Mouse (Mus musculus) embryonic facial prominence, embryonic 14.5 days (tissue): ENCODE data around the gene Asf1b. TPM values are rescaled to one million over a fixed set of nuclear protein-coding genes. Genes with fewer than 3 reads are reported as not detected.

Source experiments
- ATAC-seq: fragments of 200-750 bp; cut with Nextera tagmentation; 2 replicates; pipeline ENCODE4 v1.8.0; 2017; ENCODE audit warnings: low read depth, moderate number of reproducible peaks, moderate TSS enrichment
- DNase-seq: peaks from one replicate; pipeline ENCODE4 v3.0.0-alpha.2; 2015; ENCODE audit warnings: low spot score
- H3K27ac ChIP-seq: fragments of 300-500 bp; sonication (generic); replicated peaks from 2 replicates; pipeline ENCODE4 v1.5.1; 2014; ENCODE audit warnings: low read depth, mild to moderate bottlenecking, low read length, moderate library complexity
- H3K27me3 ChIP-seq: fragments of 300-500 bp; sonication (generic); replicated peaks from 2 replicates; pipeline ENCODE4 v1.6.1; 2014; ENCODE audit warnings: low read length; ENCODE audit not compliant: control insufficient read depth, insufficient read depth
- H3K36me3 ChIP-seq: fragments of 300-500 bp; sonication (generic); 2 replicates; pipeline ENCODE4 v1.6.1; 2014; ENCODE audit warnings: low read length, mixed read lengths; ENCODE audit not compliant: control insufficient read depth, insufficient read depth
- H3K4me1 ChIP-seq: fragments of 300-500 bp; sonication (generic); 2 replicates; pipeline ENCODE4 v1.6.1; 2014; ENCODE audit warnings: antibody characterized with exemption, low read length; ENCODE audit not compliant: control insufficient read depth, insufficient read depth
- H3K4me2 ChIP-seq: fragments of 300-500 bp; sonication (generic); 2 replicates; pipeline ENCODE4 v1.6.1; 2014; ENCODE audit warnings: low read depth, mild to moderate bottlenecking, low read length, moderate library complexity, mixed read lengths
- H3K4me3 ChIP-seq: fragments of 300-500 bp; sonication (generic); 2 replicates; pipeline ENCODE4 v1.5.1; 2014; ENCODE audit warnings: low read depth, mild to moderate bottlenecking, low read length
- H3K9ac ChIP-seq: fragments of 300-500 bp; sonication (generic); 2 replicates; pipeline ENCODE4 v1.6.1; 2014; ENCODE audit warnings: low read depth, mild to moderate bottlenecking, low read length, moderate library complexity, mixed read lengths
- H3K9me3 ChIP-seq: fragments of 300-500 bp; sonication (generic); 2 replicates; pipeline ENCODE4 v1.6.1; 2016; ENCODE audit warnings: low read length; ENCODE audit not compliant: control insufficient read depth
- WGBS: fragments of 180-500 bp; shearing (Covaris S2); extraction: QIAGEN DNeasy Blood & Tissue Kit; methylation state at CpG from one replicate; pipeline ENCODE4 v1.1.7; 2014; 5-methylcytosine and 5-hydroxymethylcytosine counted together
- polyA plus RNA-seq: library from polyadenylated mRNA; unstranded; fragments of >200 nt; fragmentation: Nextera tagmentation; extraction: Ambion mirVana; gene quantifications from 2 replicates; pipeline ENCODE4 v1.2.1, GENCODE M21; 2014

Gene Asf1b
- polyA plus RNA-seq, 1 experiment from 2014 or later, result 68.8 TPM

DNA sequence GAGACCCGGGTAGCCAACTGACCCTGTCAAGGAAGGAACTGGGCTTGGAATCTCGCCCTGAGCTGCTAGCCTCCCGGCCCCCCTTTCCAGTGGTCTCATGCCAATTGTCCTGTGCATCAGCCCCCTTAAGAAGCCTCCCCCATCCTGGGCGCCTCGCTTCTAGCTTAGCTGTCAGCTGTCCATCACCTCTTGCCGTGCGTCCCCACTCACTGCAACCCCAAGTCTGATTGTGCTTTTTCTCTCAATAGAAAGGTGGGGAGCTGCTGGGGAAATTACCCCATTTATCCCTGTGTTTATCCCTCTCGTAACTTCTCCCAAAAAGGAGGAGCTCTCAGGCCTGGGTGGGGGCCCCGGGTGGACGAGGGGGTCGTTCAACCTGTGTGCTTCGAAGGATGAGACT is 40.7 kb downstream of the Asf1b start:
- Histone ChIP-seq H3K4me3 (peak overlapping the region; percentile 80), H3K27me3 (no peaks in the 10 kb centered on the region), H3K27ac (peak overlapping the region; percentile 98; the same call in 1 of the 2 replicates), H3K36me3 (peaks cover 50% of the 10 kb centered on the region), H3K9ac (peak overlapping the region; percentile 89; the same call in 1 of the 2 replicates), H3K4me1 (peaks cover 9% of the 10 kb centered on the region; the same call in 1 of the 2 replicates), H3K9me3 (no peaks in the 10 kb centered on the region), H3K4me2 (peak overlapping the region; percentile 74)
- ATAC-seq (no peak), DNase-seq (no peak)
- WGBS, result 17% methylated on average over 12 of the region's 12 CpGs

- Histone ChIP-seq H3K9me3 (no peaks in the 10 kb centered on the region), H3K27ac (peak overlapping the region; percentile 98), H3K4me3 (peak overlapping the region; percentile 80), H3K4me1 (peaks cover 11% of the 10 kb centered on the region), H3K36me3 (peaks cover 46% of the 10 kb centered on the region), H3K4me2 (peak overlapping the region; percentile 74), H3K27me3 (no peaks in the 10 kb centered on the region), H3K9ac (peak overlapping the region; percentile 89)
- DNase-seq, result peak; percentile 97
- WGBS, result under 1% methylated on average over 34 of the region's 103 CpGs
- peak; percentile 83 for ATAC-seq
Observed at GRCm38 (mm10) chr8:83996567-83997505, 41.5 kb downstream of the Asf1b start.

DNA sequence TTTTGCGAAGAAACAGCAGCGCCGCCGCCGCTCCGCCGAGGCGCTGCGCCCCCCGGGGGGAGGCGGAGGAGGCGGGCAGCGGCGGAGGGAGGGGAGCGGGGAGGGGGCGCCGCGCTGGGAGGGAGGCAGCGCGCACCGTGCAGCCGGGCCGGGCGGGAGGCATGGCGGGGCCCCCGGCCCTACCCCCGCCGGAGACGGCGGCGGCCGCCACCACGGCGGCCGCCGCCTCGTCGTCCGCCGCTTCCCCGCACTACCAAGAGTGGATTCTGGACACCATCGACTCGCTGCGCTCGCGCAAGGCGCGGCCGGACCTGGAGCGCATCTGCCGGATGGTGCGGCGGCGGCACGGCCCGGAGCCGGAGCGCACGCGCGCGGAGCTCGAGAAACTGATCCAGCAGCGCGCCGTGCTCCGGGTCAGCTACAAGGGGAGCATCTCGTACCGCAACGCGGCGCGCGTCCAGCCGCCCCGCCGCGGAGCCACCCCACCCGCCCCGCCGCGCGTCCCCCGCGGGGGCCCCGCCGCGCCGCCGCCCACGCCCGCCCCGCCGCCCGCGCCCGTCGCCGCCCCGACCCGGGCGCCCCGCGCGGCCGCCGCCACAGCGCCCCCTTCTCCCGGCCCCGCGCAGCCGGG is 42.3 kb downstream of the Asf1b start, which contains the start of gene Samd1:
Gene Samd1, plus strand, starts transcription at position 162 of the 631 bp plus-strand sequence.
- peak; percentile 10; the same call in 1 of the 2 replicates for ATAC-seq
- 0% methylated on average over 11 of the region's 112 CpGs for WGBS

GRCm38 (mm10) chr8:83998231-83999056 is 43.1 kb downstream of the Asf1b start:
- Histone ChIP-seq H3K9ac (peak overlapping the region; percentile 76), H3K4me1 (peaks cover 11% of the 10 kb centered on the region), H3K9me3 (no peaks in the 10 kb centered on the region), H3K27ac (peak overlapping the region; percentile 98), H3K27me3 (no peaks in the 10 kb centered on the region), H3K4me2 (peak overlapping the region; percentile 74), H3K4me3 (peak overlapping the region; percentile 79), H3K36me3 (peaks cover 48% of the 10 kb centered on the region)
- ATAC-seq (0 out of 2 replicates have a peak, but pooled peaks have one; percentile 5), DNase-seq (peak; percentile 88)
- WGBS, result 2% methylated on average over 27 of the region's 92 CpGs

More for the DNA sequence above, 42.3 kb downstream of the Asf1b start, which contains the start of gene Samd1:
- peak; percentile 63 for DNase-seq
- Histone ChIP-seq H3K27me3 (no peaks in the 10 kb centered on the region), H3K4me2 (peak within 1 kb of the TSS; percentile 74), H3K9ac (peak within 1 kb of the TSS; percentile 89), H3K9me3 (no peaks in the 10 kb centered on the region), H3K4me3 (peak within 1 kb of the TSS; percentile 80), H3K27ac (peak within 1 kb of the TSS; percentile 98), H3K36me3 (peaks cover 46% of the 10 kb centered on the region), H3K4me1 (peaks cover 11% of the 10 kb centered on the region)

DNA sequence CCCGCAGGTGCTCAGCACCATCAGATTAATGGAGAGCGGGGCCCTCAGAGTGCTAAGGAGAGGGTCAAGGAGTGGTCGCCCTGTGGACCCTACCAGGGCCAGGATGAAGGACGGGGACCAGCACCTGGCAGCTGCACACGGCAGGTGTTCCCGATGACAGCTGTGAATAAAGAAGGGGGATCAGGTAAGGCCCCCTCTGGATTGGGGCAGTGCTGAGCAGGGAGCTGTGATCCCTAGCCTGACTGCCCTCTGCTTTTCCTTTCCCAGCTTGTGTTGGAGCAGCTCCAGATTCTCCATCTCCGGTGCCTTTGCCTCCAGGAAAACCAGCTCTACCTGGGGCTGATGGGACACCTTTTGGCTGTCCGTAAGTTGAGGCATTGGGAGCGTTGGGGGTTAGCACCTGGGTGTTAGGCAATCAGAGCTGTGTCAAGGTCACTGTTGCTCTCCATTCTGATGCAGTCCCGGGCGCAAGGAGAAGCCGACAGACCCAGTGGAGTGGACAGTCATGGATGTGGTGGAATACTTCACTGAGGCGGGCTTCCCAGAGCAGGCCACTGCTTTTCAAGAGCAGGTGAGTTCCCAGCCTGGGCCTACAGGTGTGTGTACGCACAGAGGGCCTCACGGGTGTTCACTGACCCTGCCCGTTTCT is 43.9 kb downstream of the Asf1b start:
- ATAC-seq (no peak), DNase-seq (no peak)
- peaks cover 44% of the 10 kb centered on the region for H3K36me3 ChIP-seq
- H3K4me3 ChIP-seq, result peak overlapping the region; percentile 79
- no peak overlapping the region; the same call in 1 of the 2 replicates for H3K27ac ChIP-seq
- 62% methylated on average over 16 of the region's 16 CpGs for WGBS
- H3K4me2 ChIP-seq, result peak overlapping the region; percentile 74
- H3K4me1 ChIP-seq, result peaks cover 11% of the 10 kb centered on the region
- peak overlapping the region; percentile 76 for H3K9ac ChIP-seq
- H3K27me3 ChIP-seq, result no peaks in the 10 kb centered on the region
- no peaks in the 10 kb centered on the region for H3K9me3 ChIP-seq

- Histone ChIP-seq H3K4me2 (0 out of 2 replicates have a peak overlapping the region, but pooled peaks have one; percentile 74), H3K36me3 (peaks cover 41% of the 10 kb centered on the region), H3K9me3 (no peaks in the 10 kb centered on the region), H3K4me3 (no peak overlapping the region), H3K27ac (no peak overlapping the region), H3K9ac (no peak overlapping the region), H3K4me1 (peaks cover 11% of the 10 kb centered on the region), H3K27me3 (no peaks in the 10 kb centered on the region)
- DNase-seq, result no peak
- WGBS, result 93% methylated on average over 2 of the region's 2 CpGs
- no peak for ATAC-seq
Observed at GRCm38 (mm10) chr8:83999825-84000224, 44.5 kb downstream of the Asf1b start.

- Histone ChIP-seq H3K4me2 (peak within 1 kb of the TSS; percentile 36), H3K4me1 (peaks cover 15% of the 10 kb centered on the region), H3K27ac (no peak within 1 kb of the TSS), H3K36me3 (peaks cover 37% of the 10 kb centered on the region), H3K9me3 (no peaks in the 10 kb centered on the region), H3K4me3 (no peak within 1 kb of the TSS), H3K27me3 (no peaks in the 10 kb centered on the region), H3K9ac (peak within 1 kb of the TSS; percentile 25; the same call in 1 of the 2 replicates)
- ATAC-seq (no peak), DNase-seq (no peak)
- 34% methylated on average over 36 of the region's 61 CpGs for WGBS
Observed at GRCm38 (mm10) chr8:84001281-84002000, 46.1 kb downstream of the Asf1b start, which contains the start of gene 1700067K01Rik. Gene 1700067K01Rik, plus strand, starts transcription at chr8:84001502.
